Mouse (Mus musculus) heart, postnatal 0 days (tissue): ENCODE measurements at regions not wholly inside any gene's neighbourhood (a gene's known extent, or its start where the extent isn't known, plus 50 kb on each side); places are given as distances from the start of the nearest gene placed in this dataset.

Experiments
- CTCF ChIP-seq: IDR thresholded peaks from 2 replicates; pipeline ENCODE4 v1.5.1; 2016; ENCODE audit warnings: antibody characterized with exemption, control low read depth, low read depth
- EP300 ChIP-seq: IDR thresholded peaks from 2 replicates; pipeline ENCODE4 v1.6.1; 2016; ENCODE audit warnings: antibody characterized with exemption, low read depth

- TF ChIP-seq CTCF (no peak), EP300 (no peak)
Measured at GRCm38 (mm10) chr6:93616926-93617325, 666.8 kb downstream of the Magi1 start.
